Mouse (Mus musculus) thymus, adult 18-20 months (tissue): ENCODE measurements around the gene Lamtor3.
"Not testable (repeated sequence)": the region's sequence is repeated elsewhere in the genome, so short reads cannot be mapped to it uniquely, and the experiment has no call there.

ENCODE experiments used
- DNase-seq, 2 experiments: peaks; one replicate each; pipeline ENCODE4 v3.0.0; 2022; ENCODE audit warnings: mixed read lengths in 2 of 2

Gene Lamtor3

GRCm38 (mm10) chr3:137964014-137964413, 45.7 kb downstream of the Lamtor3 start:
- DNase-seq, result not testable (repeated sequence)

- no peak for DNase-seq
Observed at GRCm38 (mm10) chr3:137968105-137968819, 50.0 kb downstream of the Lamtor3 start.

GRCm38 (mm10) chr3:137968820-137969486, 50.6 kb downstream of the Lamtor3 start:
- no peak for DNase-seq

- DNase-seq, result no peak
Observed at GRCm38 (mm10) chr3:137969951-137970350, 51.6 kb downstream of the Lamtor3 start.

- DNase-seq, result no peak
Observed at GRCm38 (mm10) chr3:137972224-137972623, 53.9 kb downstream of the Lamtor3 start.

GRCm38 (mm10) chr3:137972989-137973388, 54.7 kb downstream of the Lamtor3 start:
- no peak for DNase-seq

- DNase-seq, result no peak
Observed at GRCm38 (mm10) chr3:137974306-137974705, 56.0 kb downstream of the Lamtor3 start.

GRCm38 (mm10) chr3:137975435-137975834, 57.1 kb downstream of the Lamtor3 start:
- DNase-seq, result no peak

- no peak for DNase-seq
Observed at GRCm38 (mm10) chr3:137975856-137976423, 57.6 kb downstream of the Lamtor3 start.

- DNase-seq, result no peak
Observed at GRCm38 (mm10) chr3:137976943-137977628, 58.8 kb downstream of the Lamtor3 start.

GRCm38 (mm10) chr3:137977629-137978041, 59.3 kb downstream of the Lamtor3 start:
- no peak for DNase-seq

- DNase-seq, result no peak
Observed at GRCm38 (mm10) chr3:137978233-137978632, 59.9 kb downstream of the Lamtor3 start.
